Mouse (Mus musculus) embryonic facial prominence, embryonic 11.5 days (tissue): ENCODE data around the gene Oasl1. TPM values are rescaled to one million over a fixed set of nuclear protein-coding genes. Genes with fewer than 3 reads are reported as not detected.
"Not testable (repeated sequence)": the region's sequence is repeated elsewhere in the genome, so short reads cannot be mapped to it uniquely, and the experiment has no call there.

Experiments
- ATAC-seq: fragments of 200-750 bp; cut with Nextera tagmentation; replicated peaks from 2 replicates; pipeline ENCODE4 v1.8.0; 2017; ENCODE audit warnings: low read depth; ENCODE audit not compliant: insufficient number of reproducible peaks, low FRiP score, low TSS enrichment
- DNase-seq: peaks from one replicate; pipeline ENCODE4 v3.0.0-alpha.2; 2015; ENCODE audit warnings: low spot score
- H3K27ac ChIP-seq: fragments of 300-500 bp; sonication (generic); replicated peaks from 2 replicates; pipeline ENCODE4 v1.5.1; 2014; ENCODE audit warnings: mild to moderate bottlenecking, low read depth, low read length, control low read depth
- H3K27me3 ChIP-seq: fragments of 300-500 bp; sonication (generic); 2 replicates; pipeline ENCODE4 v1.6.1; 2014; ENCODE audit warnings: mild to moderate bottlenecking, low read length, moderate library complexity, mixed read lengths; ENCODE audit not compliant: control insufficient read depth, insufficient read depth
- H3K36me3 ChIP-seq: fragments of 300-500 bp; sonication (generic); replicated peaks from 2 replicates; pipeline ENCODE4 v1.6.1; 2014; ENCODE audit warnings: low read depth, mild to moderate bottlenecking, low read length, moderate library complexity, mixed read lengths; ENCODE audit not compliant: control insufficient read depth, insufficient read depth
- H3K4me1 ChIP-seq: fragments of 300-500 bp; sonication (generic); 2 replicates; pipeline ENCODE4 v1.6.1; 2014; ENCODE audit warnings: low read length, mixed read lengths; ENCODE audit not compliant: control insufficient read depth, insufficient read depth
- H3K4me2 ChIP-seq: fragments of 300-500 bp; sonication (generic); 2 replicates; pipeline ENCODE4 v1.6.1; 2014; ENCODE audit warnings: low read depth, mild to moderate bottlenecking, control low read depth, low read length, moderate library complexity
- H3K4me3 ChIP-seq: fragments of 300-500 bp; sonication (generic); 2 replicates; pipeline ENCODE4 v1.5.1; 2014; ENCODE audit warnings: low read depth, low read length, control low read depth
- H3K9ac ChIP-seq: fragments of 300-500 bp; sonication (generic); replicated peaks from 2 replicates; pipeline ENCODE4 v1.6.1; 2014; ENCODE audit warnings: mild to moderate bottlenecking, control low read depth, low read length
- H3K9me3 ChIP-seq: fragments of 300-500 bp; sonication (generic); replicated peaks from 2 replicates; pipeline ENCODE4 v1.6.1; 2016; ENCODE audit warnings: mild to moderate bottlenecking, low read length, inconsistent platforms, mixed read lengths; ENCODE audit not compliant: control insufficient read depth
- WGBS: fragments of 180-500 bp; shearing (Covaris S2); extraction: QIAGEN DNeasy Blood & Tissue Kit; methylation state at CpG from one replicate; pipeline ENCODE4 v1.1.7; 2014; 5-methylcytosine and 5-hydroxymethylcytosine counted together
- polyA plus RNA-seq: library from polyadenylated mRNA; unstranded; fragments of >200 nt; fragmentation: Nextera tagmentation; extraction: Ambion mirVana; gene quantifications from 2 replicates; pipeline ENCODE4 v1.2.1, GENCODE M21; 2014

The Oasl1 gene
- polyA plus RNA-seq, 1 experiment from 2014 or later, result 0.24 TPM

- no peak for ATAC-seq
- no peak for DNase-seq
- WGBS, result 57% methylated on average over 5 of the region's 5 CpGs
- H3K9ac ChIP-seq, result no peak overlapping the region
- H3K4me2 ChIP-seq, result no peak overlapping the region
- H3K4me1 ChIP-seq, result no peaks in the 10 kb centered on the region
- no peak overlapping the region for H3K4me3 ChIP-seq
- H3K9me3 ChIP-seq, result no peaks in the 10 kb centered on the region
- H3K27me3 ChIP-seq, result no peaks in the 10 kb centered on the region
- H3K36me3 ChIP-seq, result no peaks in the 10 kb centered on the region
- H3K27ac ChIP-seq, result no peak overlapping the region
Observed at GRCm38 (mm10) chr5:114931626-114932025, 8.6 kb downstream of the Oasl1 start.

DNA sequence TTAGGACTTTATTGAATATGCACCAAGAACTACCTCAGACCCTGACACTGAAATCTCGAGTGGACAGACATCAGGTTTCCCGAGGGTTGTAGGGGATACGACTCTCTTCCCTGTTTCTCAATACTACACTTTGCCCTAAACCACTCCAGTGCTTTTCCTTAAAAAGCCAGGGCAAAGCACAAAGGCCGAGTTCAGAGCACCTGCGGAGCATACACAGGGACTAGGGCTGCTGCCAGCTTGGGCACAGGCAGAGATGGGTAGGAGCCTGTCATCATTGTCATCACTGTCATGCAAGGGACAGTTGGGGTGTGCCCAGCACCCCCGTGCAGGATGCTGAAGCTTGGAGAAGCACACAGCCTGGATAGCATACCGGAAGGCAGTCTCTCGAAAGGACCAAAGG lies 10.2 kb downstream of the Oasl1 start:
- Histone ChIP-seq H3K9me3 (no peaks in the 10 kb centered on the region), H3K27me3 (no peaks in the 10 kb centered on the region), H3K4me1 (no peaks in the 10 kb centered on the region), H3K9ac (no peak overlapping the region), H3K27ac (no peak overlapping the region), H3K4me2 (no peak overlapping the region), H3K36me3 (no peaks in the 10 kb centered on the region), H3K4me3 (no peak overlapping the region)
- 85% methylated on average over 8 of the region's 8 CpGs for WGBS
- ATAC-seq (no peak), DNase-seq (no peak)

- Histone ChIP-seq H3K4me3 (no peak overlapping the region), H3K36me3 (no peaks in the 10 kb centered on the region), H3K9ac (no peak overlapping the region), H3K27ac (no peak overlapping the region), H3K4me2 (no peak overlapping the region), H3K9me3 (no peaks in the 10 kb centered on the region), H3K4me1 (no peaks in the 10 kb centered on the region), H3K27me3 (no peaks in the 10 kb centered on the region)
- ATAC-seq (no peak), DNase-seq (no peak)
- WGBS, result 30% methylated on average over 3 of the region's 3 CpGs
Observed at GRCm38 (mm10) chr5:114935838-114936237, 12.8 kb downstream of the Oasl1 start.

DNA sequence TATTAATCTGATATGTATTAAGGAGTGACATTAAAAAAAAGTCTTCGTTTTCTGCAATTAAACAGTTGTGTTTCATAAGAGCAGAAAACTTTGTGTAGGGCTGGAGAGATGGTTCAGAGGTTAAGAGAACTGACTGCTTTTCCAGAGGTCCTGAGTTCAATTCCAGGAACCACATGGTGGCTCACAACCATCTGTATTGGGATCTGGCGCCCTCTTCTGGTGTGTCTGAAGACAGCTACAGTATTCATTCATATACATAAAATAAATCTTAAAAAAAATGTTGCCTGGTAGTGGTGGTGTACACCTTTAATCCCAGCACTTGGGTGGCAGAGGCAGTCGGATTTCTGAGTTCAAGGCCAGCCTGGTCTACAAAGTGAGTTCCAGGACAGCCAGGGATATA lies 18.1 kb downstream of the Oasl1 start:
- 55% methylated on average over 3 of the region's 3 CpGs for WGBS
- ATAC-seq, H3K9me3 ChIP-seq, H3K9ac ChIP-seq, H3K36me3 ChIP-seq, H3K4me2 ChIP-seq, DNase-seq, H3K4me3 ChIP-seq, H3K4me1 ChIP-seq, H3K27ac ChIP-seq, H3K27me3 ChIP-seq: not testable (repeated sequence)

DNA sequence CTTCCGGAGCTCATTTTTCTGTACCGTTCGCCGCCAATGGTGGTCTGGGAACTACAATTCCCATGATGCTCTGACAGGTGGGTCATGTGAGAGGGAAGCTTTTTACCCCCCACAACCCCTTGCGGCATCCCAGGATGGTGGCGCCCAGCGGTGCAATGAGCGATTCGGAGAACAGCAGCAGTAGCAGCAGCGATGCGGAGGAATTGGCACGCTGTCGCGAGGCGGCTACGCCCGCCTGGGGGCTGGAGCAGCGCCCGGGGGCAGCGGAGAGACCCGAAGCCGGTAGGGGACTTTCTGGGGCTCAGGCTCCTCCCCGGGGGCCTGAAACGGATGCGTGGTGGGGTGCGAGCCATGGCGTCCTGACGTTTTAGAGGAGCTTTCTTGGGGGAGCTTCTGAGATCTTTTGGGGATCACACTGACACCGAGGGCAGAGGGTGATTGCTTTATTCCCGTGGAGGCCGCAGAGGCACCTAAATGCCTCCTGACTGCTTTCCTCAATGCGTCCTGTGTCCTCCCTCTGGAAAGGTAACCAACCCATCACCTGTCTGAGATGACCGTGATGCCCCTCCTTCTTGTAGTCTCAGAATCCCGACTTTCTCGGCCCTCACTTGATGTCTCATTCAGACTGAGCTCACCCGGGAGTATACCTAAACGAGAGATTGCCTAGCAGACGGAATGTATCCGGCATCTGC lies 19.2 kb downstream of the Oasl1 start, which contains the start of gene 2210016L21Rik:
TSS of gene 2210016L21Rik (plus strand) at position 85 of the 692 bp plus-strand sequence.
- Histone ChIP-seq H3K9me3 (no peaks in the 10 kb centered on the region), H3K27me3 (no peaks in the 10 kb centered on the region), H3K36me3 (no peaks in the 10 kb centered on the region; the same call in 1 of the 2 replicates), H3K4me3 (peak within 1 kb of the TSS; percentile 89), H3K4me1 (no peaks in the 10 kb centered on the region; the same call in 1 of the 2 replicates), H3K4me2 (peak within 1 kb of the TSS; percentile 76), H3K9ac (peak within 1 kb of the TSS; percentile 90), H3K27ac (peak within 1 kb of the TSS; percentile 69)
- ATAC-seq (peak; percentile 85), DNase-seq (peak; percentile 95)
- 1% methylated on average over 39 of the region's 39 CpGs for WGBS

DNA sequence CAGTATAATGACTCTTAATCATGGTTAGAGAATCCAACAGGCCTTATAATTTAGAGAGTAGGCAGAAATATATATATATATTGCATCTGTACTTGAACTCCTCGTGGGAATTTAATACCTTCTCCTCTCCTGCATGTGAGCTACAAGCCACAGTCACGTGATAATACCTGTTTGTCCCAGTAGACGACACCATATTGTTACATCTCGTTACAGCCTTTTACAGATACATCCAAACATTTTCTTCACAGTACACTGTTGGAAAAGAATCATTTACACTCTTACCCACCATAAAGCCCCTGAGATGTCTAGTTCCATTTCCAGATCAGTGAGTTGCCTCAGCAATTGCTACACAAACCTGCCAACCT lies 19.7 kb downstream of the Oasl1 start:
- 44% methylated on average over 4 of the region's 4 CpGs for WGBS
- Histone ChIP-seq H3K4me3 (peak overlapping the region; percentile 89), H3K9me3 (no peaks in the 10 kb centered on the region), H3K9ac (peak overlapping the region; percentile 90), H3K27me3 (no peaks in the 10 kb centered on the region), H3K4me2 (peak overlapping the region; percentile 76), H3K36me3 (no peaks in the 10 kb centered on the region; the same call in 1 of the 2 replicates), H3K4me1 (no peaks in the 10 kb centered on the region; the same call in 1 of the 2 replicates), H3K27ac (no peak overlapping the region)
- ATAC-seq (no peak), DNase-seq (no peak)

DNA sequence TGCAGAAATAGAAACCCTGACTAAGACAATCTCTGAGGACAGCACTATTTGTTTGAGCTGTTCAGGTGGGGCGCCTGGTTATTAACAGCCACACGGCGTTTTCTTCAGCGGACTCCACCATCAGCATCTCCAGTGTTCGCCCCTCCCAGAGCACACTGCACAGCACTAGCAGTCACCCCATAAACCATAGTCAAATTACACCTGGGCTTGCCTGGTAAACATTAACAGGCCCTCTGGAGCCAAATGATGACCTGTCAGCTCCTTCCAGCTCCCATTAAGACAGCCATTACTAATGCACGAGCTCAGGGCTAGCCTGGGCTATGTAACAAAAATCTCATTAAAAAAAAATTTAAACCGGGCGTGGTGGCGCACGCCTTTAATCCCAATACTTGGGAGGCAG lies 22.0 kb downstream of the Oasl1 start:
- Histone ChIP-seq H3K4me1 (no peaks in the 10 kb centered on the region; the same call in 1 of the 2 replicates), H3K36me3 (peaks cover 8% of the 10 kb centered on the region), H3K9ac (no peak overlapping the region), H3K9me3 (no peaks in the 10 kb centered on the region), H3K4me3 (no peak overlapping the region), H3K27me3 (no peaks in the 10 kb centered on the region), H3K4me2 (no peak overlapping the region), H3K27ac (no peak overlapping the region)
- ATAC-seq (no peak), DNase-seq (no peak)
- WGBS, result 96% methylated on average over 10 of the region's 10 CpGs

DNA sequence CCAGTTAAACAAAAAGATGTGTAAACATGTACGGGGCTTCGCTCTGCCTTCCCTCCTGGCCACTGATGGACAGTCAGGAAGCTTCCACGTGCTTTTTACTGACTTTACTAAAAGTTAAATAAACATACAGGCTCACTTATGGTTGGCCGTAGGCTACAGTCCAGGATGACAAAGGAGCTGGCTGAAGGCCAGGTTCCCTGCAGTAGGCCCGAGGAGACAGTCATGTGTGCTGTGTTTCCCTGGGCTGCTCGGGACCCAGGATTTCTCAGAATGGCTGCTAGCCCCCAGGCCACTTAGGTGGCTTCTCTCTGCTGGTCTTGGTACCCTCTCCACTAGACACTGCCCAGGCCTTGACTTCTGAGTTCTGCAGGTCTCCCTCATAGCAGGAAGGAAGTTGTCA lies 25.9 kb downstream of the Oasl1 start:
- Histone ChIP-seq H3K27ac (0 out of 2 replicates have a peak overlapping the region, but pooled peaks have one; percentile 8), H3K36me3 (peaks cover 8% of the 10 kb centered on the region), H3K27me3 (no peaks in the 10 kb centered on the region), H3K4me1 (no peaks in the 10 kb centered on the region), H3K4me3 (no peak overlapping the region), H3K9me3 (no peaks in the 10 kb centered on the region), H3K9ac (no peak overlapping the region), H3K4me2 (no peak overlapping the region)
- DNase-seq, result no peak
- 75% methylated on average over 6 of the region's 6 CpGs for WGBS
- no peak for ATAC-seq
